Comparison of ENCODE assay signal across 20 mouse cellular contexts in genomic region chr4:117105127-117105526, GRCm38 (mm10). TPM values are rescaled to one million over a fixed set of nuclear protein-coding genes. Genes with fewer than 3 reads are reported as not detected.
DNase-seq lines count a peak whose midpoint lies in the region; ATAC-seq lines count a peak whose summit lies in the region.
"Had no signal": no experiment of that assay in that cellular context is flagged by ENCODE, and none has a peak within 500 bp of the region (broad histone marks: within the 10 kb centered on the region; RNA-seq: fewer than 3 reads in every experiment).

No protein-coding gene starts in this region.

- no peaks in the 10 kb centered on the region for H3K9me3 ChIP-seq in hindbrain, embryonic 13.5 days
- H3K9me3 ChIP-seq in hindbrain, embryonic 14.5 days (ENCODE audit: control insufficient read depth, low read length), result no peaks in the 10 kb centered on the region
- no peaks in the 10 kb centered on the region for H3K9me3 ChIP-seq in midbrain, embryonic 14.5 days (ENCODE audit: control insufficient read depth, low read length)
- H3K9me3 ChIP-seq in midbrain, embryonic 15.5 days, result no peaks in the 10 kb centered on the region
- H3K9me3 ChIP-seq: midbrain, embryonic 12.5 days; neural tube, embryonic 12.5 days had no signal

- no peak for ATAC-seq in hindbrain, embryonic 13.5 days (ENCODE audit: low FRiP score)
- no peak for ATAC-seq in hindbrain, embryonic 14.5 days (ENCODE audit: low FRiP score)
- ATAC-seq in midbrain, embryonic 14.5 days (ENCODE audit: low FRiP score, low TSS enrichment), result peak; percentile 34; the same call in 1 of the 2 replicates
- ATAC-seq in midbrain, embryonic 15.5 days (replicated peaks), result no peak
- ATAC-seq: intestine, postnatal 0 days had no signal

- H3K4me1 ChIP-seq in hindbrain, embryonic 13.5 days (replicated peaks), result peaks cover 15% of the 10 kb centered on the region
- no peaks in the 10 kb centered on the region for H3K4me1 ChIP-seq in hindbrain, embryonic 14.5 days (replicated peaks; ENCODE audit: control insufficient read depth, insufficient read depth, low read length)
- no peaks in the 10 kb centered on the region for H3K4me1 ChIP-seq in midbrain, embryonic 14.5 days (ENCODE audit: control insufficient read depth, insufficient read depth, low read length)
- peaks cover 6% of the 10 kb centered on the region; the same call in 1 of the 2 replicates for H3K4me1 ChIP-seq in midbrain, embryonic 15.5 days
- H3K4me1 ChIP-seq: midbrain, embryonic 12.5 days; neural tube, embryonic 12.5 days had no signal

- H3K4me3 ChIP-seq in hindbrain, embryonic 13.5 days, result no peak overlapping the region
- no peak overlapping the region for H3K4me3 ChIP-seq in hindbrain, embryonic 14.5 days (replicated peaks; ENCODE audit: low read length)
- no peak overlapping the region for H3K4me3 ChIP-seq in midbrain, embryonic 14.5 days (replicated peaks; ENCODE audit: low read depth, low read length)
- no peak overlapping the region for H3K4me3 ChIP-seq in midbrain, embryonic 15.5 days
- H3K4me3 ChIP-seq: midbrain, embryonic 12.5 days; neural tube, embryonic 12.5 days had no signal

- H3K27ac ChIP-seq in hindbrain, embryonic 13.5 days, result no peak overlapping the region
- H3K27ac ChIP-seq in hindbrain, embryonic 14.5 days, result no peak overlapping the region
- no peak overlapping the region for H3K27ac ChIP-seq in midbrain, embryonic 14.5 days (replicated peaks; ENCODE audit: low read depth, low read length)
- no peak overlapping the region for H3K27ac ChIP-seq in midbrain, embryonic 15.5 days
- H3K27ac ChIP-seq: liver, embryonic 14.5 days; midbrain, embryonic 12.5 days; neural tube, embryonic 12.5 days had no signal

- WGBS in hindbrain, embryonic 13.5 days, result 51% methylated on average over 10 of the region's 10 CpGs
- WGBS in hindbrain, embryonic 14.5 days, result 45% methylated on average over 8 of the region's 10 CpGs
- 49% methylated on average over 10 of the region's 10 CpGs for WGBS in midbrain, embryonic 14.5 days
- 44% methylated on average over 10 of the region's 10 CpGs for WGBS in midbrain, embryonic 15.5 days

- peak; percentile 42 for DNase-seq in adrenal gland, adult 2 months
- no peak for DNase-seq in adrenal gland, postnatal 25 days
- DNase-seq in hindbrain, embryonic 14.5 days (ENCODE audit: low spot score), result no peak
- peak; percentile 18 for DNase-seq in midbrain, embryonic 14.5 days
- DNase-seq in kidney, postnatal 10 days, result peak; percentile 52
- DNase-seq in liver, result no peak
- DNase-seq: cerebellum, adult 11-12 months; lung, postnatal 36 days; retina, postnatal 1 day had no signal

- no peaks in the 10 kb centered on the region for H3K27me3 ChIP-seq in hindbrain, embryonic 13.5 days
- no peaks in the 10 kb centered on the region for H3K27me3 ChIP-seq in hindbrain, embryonic 14.5 days (ENCODE audit: control insufficient read depth, insufficient read depth, low read length)
- H3K27me3 ChIP-seq in midbrain, embryonic 14.5 days (ENCODE audit: control insufficient read depth, insufficient read depth, low read length), result peaks cover 2% of the 10 kb centered on the region; the same call in 1 of the 2 replicates
- no peaks in the 10 kb centered on the region for H3K27me3 ChIP-seq in midbrain, embryonic 15.5 days (replicated peaks)
- H3K27me3 ChIP-seq: CH12.LX; neural tube, embryonic 12.5 days had no signal

- peak overlapping the region; percentile 24; the same call in 1 of the 2 replicates for H3K9ac ChIP-seq in hindbrain, embryonic 13.5 days
- H3K9ac ChIP-seq in hindbrain, embryonic 14.5 days, result no peak overlapping the region
- H3K9ac ChIP-seq in midbrain, embryonic 14.5 days (replicated peaks; ENCODE audit: low read length), result no peak overlapping the region
- no peak overlapping the region for H3K9ac ChIP-seq in midbrain, embryonic 15.5 days
- H3K9ac ChIP-seq: liver, embryonic 14.5 days; midbrain, embryonic 12.5 days; neural tube, embryonic 12.5 days had no signal

- H3K4me2 ChIP-seq in hindbrain, embryonic 13.5 days, result no peak overlapping the region
- no peak overlapping the region for H3K4me2 ChIP-seq in hindbrain, embryonic 14.5 days (replicated peaks)
- H3K4me2 ChIP-seq in midbrain, embryonic 14.5 days (ENCODE audit: low read length), result no peak overlapping the region
- no peak overlapping the region for H3K4me2 ChIP-seq in midbrain, embryonic 15.5 days
- H3K4me2 ChIP-seq: midbrain, embryonic 12.5 days; neural tube, embryonic 12.5 days had no signal

- H3K36me3 ChIP-seq in hindbrain, embryonic 13.5 days, result peaks cover 37% of the 10 kb centered on the region
- peaks cover 28% of the 10 kb centered on the region for H3K36me3 ChIP-seq in hindbrain, embryonic 14.5 days (replicated peaks; ENCODE audit: control insufficient read depth, insufficient read depth)
- peaks cover 15% of the 10 kb centered on the region for H3K36me3 ChIP-seq in midbrain, embryonic 14.5 days (ENCODE audit: control insufficient read depth, insufficient read depth, low read length)
- peaks cover 4% of the 10 kb centered on the region; the same call in 1 of the 2 replicates for H3K36me3 ChIP-seq in midbrain, embryonic 15.5 days (replicated peaks)

RNA-seq across cellular contexts. Expression of gene Ptch2, which starts 9.3 kb away (rescaled TPM):
- 1 to 10 TPM; 2.8 to 6.5 TPM for total RNA-seq in adrenal gland, adult 2 months (2021)
- polyA plus RNA-seq in adrenal gland, adult 2 months (2012; rRNA removed), result 24.4 and 25.1 TPM in 2 replicates
- total RNA-seq in adrenal gland, postnatal 25 days (2021), result 5.3 and 9.8 TPM in 2 replicates
- polyA plus RNA-seq in hindbrain, embryonic 13.5 days (2015; fragmentation: Nextera tagmentation; extraction: Ambion mirVana), result 6.8 and 7.9 TPM in 2 replicates
- polyA plus RNA-seq in hindbrain, embryonic 14.5 days (2014; fragmentation: Nextera tagmentation; extraction: Ambion mirVana), result 5.6 and 7.7 TPM in 2 replicates
- polyA plus RNA-seq in midbrain, embryonic 14.5 days (2014; fragmentation: Nextera tagmentation; extraction: Ambion mirVana), result 4.0 and 4.5 TPM in 2 replicates
- 7.7 and 9.0 TPM in 2 replicates for polyA plus RNA-seq in midbrain, embryonic 15.5 days (2015; fragmentation: Nextera tagmentation; extraction: Ambion mirVana)
- total RNA-seq: common myeloid progenitor, adult 5-6 weeks had no signal

RNA-seq across cellular contexts. Expression of gene Btbd19, which starts 20.4 kb away (rescaled TPM):
- total RNA-seq in adrenal gland, adult 2 months (2021), result 1 to 10 TPM; 8.0 to 9.7 TPM
- 6.0 and 7.4 TPM in 2 replicates for polyA plus RNA-seq in adrenal gland, adult 2 months (2012; rRNA removed)
- total RNA-seq in adrenal gland, postnatal 25 days (2021), result 8.3 and 9.4 TPM in 2 replicates
- polyA plus RNA-seq in hindbrain, embryonic 13.5 days (2015; fragmentation: Nextera tagmentation; extraction: Ambion mirVana), result 3.9 and 4.2 TPM in 2 replicates
- 3.1 and 3.2 TPM in 2 replicates for polyA plus RNA-seq in hindbrain, embryonic 14.5 days (2014; fragmentation: Nextera tagmentation; extraction: Ambion mirVana)
- 3.2 and 3.4 TPM in 2 replicates for polyA plus RNA-seq in midbrain, embryonic 14.5 days (2014; fragmentation: Nextera tagmentation; extraction: Ambion mirVana)
- polyA plus RNA-seq in midbrain, embryonic 15.5 days (2015; fragmentation: Nextera tagmentation; extraction: Ambion mirVana), result 3.9 and 4.3 TPM in 2 replicates

RNA-seq across cellular contexts. Expression of gene Tctex1d4, which starts 21.5 kb away (rescaled TPM):
- not detected for total RNA-seq in adrenal gland, adult 2 months (2021)
- polyA plus RNA-seq in adrenal gland, adult 2 months (2012; rRNA removed), result 0.45 TPM in 1 of 2 replicates, not detected in the other
- total RNA-seq in adrenal gland, postnatal 25 days (2021), result not detected in 2 replicates
- 0.86 TPM in 1 of 2 replicates, not detected in the other for polyA plus RNA-seq in hindbrain, embryonic 13.5 days (2015; fragmentation: Nextera tagmentation; extraction: Ambion mirVana)
- 0.82 and 1.6 TPM in 2 replicates for polyA plus RNA-seq in hindbrain, embryonic 14.5 days (2014; fragmentation: Nextera tagmentation; extraction: Ambion mirVana)
- not detected in 2 replicates for polyA plus RNA-seq in midbrain, embryonic 14.5 days (2014; fragmentation: Nextera tagmentation; extraction: Ambion mirVana)
- 0.42 TPM in 1 of 2 replicates, not detected in the other for polyA plus RNA-seq in midbrain, embryonic 15.5 days (2015; fragmentation: Nextera tagmentation; extraction: Ambion mirVana)
- total RNA-seq: common myeloid progenitor, adult 5-6 weeks; gastrocnemius, adult 18-20 months; heart, postnatal 25 days; left cerebral cortex, postnatal 25 days had no signal
- polyA plus RNA-seq: liver, embryonic 14.5 days; midbrain, embryonic 12.5 days; neural tube, embryonic 12.5 days had no signal

RNA-seq across cellular contexts. Expression of gene Plk3, which starts 28.6 kb away (rescaled TPM):
- 10 to 100 TPM in 1 of 2 experiments, 1 to 10 TPM in 1; 8.4 to 23.6 TPM for total RNA-seq in adrenal gland, adult 2 months (2021)
- 11.3 and 11.5 TPM in 2 replicates for polyA plus RNA-seq in adrenal gland, adult 2 months (2012; rRNA removed)
- 4.6 and 5.2 TPM in 2 replicates for total RNA-seq in adrenal gland, postnatal 25 days (2021)
- polyA plus RNA-seq in hindbrain, embryonic 13.5 days (2015; fragmentation: Nextera tagmentation; extraction: Ambion mirVana), result 16.2 and 16.6 TPM in 2 replicates
- polyA plus RNA-seq in hindbrain, embryonic 14.5 days (2014; fragmentation: Nextera tagmentation; extraction: Ambion mirVana), result 17.4 and 21.7 TPM in 2 replicates
- polyA plus RNA-seq in midbrain, embryonic 14.5 days (2014; fragmentation: Nextera tagmentation; extraction: Ambion mirVana), result 15.7 and 17.5 TPM in 2 replicates
- polyA plus RNA-seq in midbrain, embryonic 15.5 days (2015; fragmentation: Nextera tagmentation; extraction: Ambion mirVana), result 19.1 and 19.3 TPM in 2 replicates

RNA-seq across cellular contexts. Expression of gene Rps8, which starts 50.9 kb away (rescaled TPM):
- total RNA-seq in adrenal gland, adult 2 months (2021), result 1,000 to 10,000 TPM in 1 of 2 experiments, 100 to 1,000 TPM in 1; 552 to 1,148 TPM
- polyA plus RNA-seq in adrenal gland, adult 2 months (2012; rRNA removed), result 156 and 162 TPM in 2 replicates
- total RNA-seq in adrenal gland, postnatal 25 days (2021), result 876 and 1,008 TPM in 2 replicates
- 576 and 608 TPM in 2 replicates for polyA plus RNA-seq in hindbrain, embryonic 13.5 days (2015; fragmentation: Nextera tagmentation; extraction: Ambion mirVana)
- polyA plus RNA-seq in hindbrain, embryonic 14.5 days (2014; fragmentation: Nextera tagmentation; extraction: Ambion mirVana), result 549 and 672 TPM in 2 replicates
- 599 and 678 TPM in 2 replicates for polyA plus RNA-seq in midbrain, embryonic 14.5 days (2014; fragmentation: Nextera tagmentation; extraction: Ambion mirVana)
- polyA plus RNA-seq in midbrain, embryonic 15.5 days (2015; fragmentation: Nextera tagmentation; extraction: Ambion mirVana), result 430 and 431 TPM in 2 replicates

Comparison
In these comparisons a context has a peak if more than half of its experiments do, and no peak if none do; other contexts are left out.
1. DNase-seq: peak in adrenal gland, adult 2 months (single experiment), midbrain, embryonic 14.5 days (single experiment) and kidney, postnatal 10 days (single experiment); none in adrenal gland, postnatal 25 days (single experiment), hindbrain, embryonic 14.5 days (single experiment) and liver (single experiment).